Mouse (Mus musculus) megakaryocyte, embryonic 14.5 days (primary cell): ENCODE measurements around the gene Ctsa.

Source experiments
- FLI1 ChIP-seq: IDR thresholded peaks from 2 replicates; pipeline ENCODE4 v1.6.1; 2012; ENCODE audit warnings: low read length, inconsistent platforms, mixed read lengths
- GATA1 ChIP-seq: IDR thresholded peaks from 3 replicates; pipeline ENCODE4 v1.6.1; 2012; ENCODE audit warnings: mixed read lengths, low read length, inconsistent platforms, borderline replicate concordance

DNA sequence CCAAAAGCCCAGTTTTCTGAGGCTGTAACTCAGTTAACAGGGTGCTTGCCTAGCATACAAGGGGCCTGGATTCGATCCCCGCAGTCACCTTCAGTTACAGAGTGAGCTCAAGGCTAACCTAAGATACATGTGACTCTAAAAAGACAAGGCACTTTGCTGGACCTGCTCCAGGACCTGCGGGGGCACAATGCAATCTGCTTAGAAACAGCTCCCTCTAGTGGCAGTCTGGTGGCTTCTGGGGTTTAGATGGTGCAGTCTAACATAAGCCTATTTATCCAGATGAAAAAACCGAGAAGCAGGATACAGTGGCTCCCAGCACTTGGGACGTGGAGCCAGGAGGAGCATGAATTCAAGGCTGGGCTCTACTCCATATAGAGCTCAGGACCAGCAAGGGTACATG lies 38.4 kb upstream of the Ctsa start:
- no peak for TF ChIP-seq GATA1
- no peak for TF ChIP-seq FLI1
